Mouse (Mus musculus) liver, adult 2 months (tissue): Measurements from ENCODE around the gene Armc3.

Source experiments
- CTCF ChIP-seq: fragments of 200-500 bp; IDR thresholded peaks from 2 replicates; pipeline ENCODE4 v1.5.1; 2011; ENCODE audit warnings: low read depth, low read length, control low read depth
- POLR2A ChIP-seq: fragments of 200-500 bp; IDR thresholded peaks from 2 replicates; pipeline ENCODE4 v1.6.1; 2011; ENCODE audit warnings: low read length, control low read depth; ENCODE audit not compliant: insufficient read depth; ENCODE audit errors: extremely low read depth

GRCm38 (mm10) chr2:19300345-19301089 lies 101.4 kb downstream of the Armc3 start:
- TF ChIP-seq POLR2A, result no peak
- TF ChIP-seq CTCF, result no peak
